Mouse (Mus musculus): Measurements from ENCODE around the gene Map4k1. TPM values are rescaled to one million over a fixed set of nuclear protein-coding genes. Genes with fewer than 3 reads are reported as not detected.

Map4k1 gene
- 4.3 and 4.4 TPM in 2 replicates for polyA plus RNA-seq (2015; fragmentation: Nextera tagmentation; extraction: Ambion mirVana)

DNA sequence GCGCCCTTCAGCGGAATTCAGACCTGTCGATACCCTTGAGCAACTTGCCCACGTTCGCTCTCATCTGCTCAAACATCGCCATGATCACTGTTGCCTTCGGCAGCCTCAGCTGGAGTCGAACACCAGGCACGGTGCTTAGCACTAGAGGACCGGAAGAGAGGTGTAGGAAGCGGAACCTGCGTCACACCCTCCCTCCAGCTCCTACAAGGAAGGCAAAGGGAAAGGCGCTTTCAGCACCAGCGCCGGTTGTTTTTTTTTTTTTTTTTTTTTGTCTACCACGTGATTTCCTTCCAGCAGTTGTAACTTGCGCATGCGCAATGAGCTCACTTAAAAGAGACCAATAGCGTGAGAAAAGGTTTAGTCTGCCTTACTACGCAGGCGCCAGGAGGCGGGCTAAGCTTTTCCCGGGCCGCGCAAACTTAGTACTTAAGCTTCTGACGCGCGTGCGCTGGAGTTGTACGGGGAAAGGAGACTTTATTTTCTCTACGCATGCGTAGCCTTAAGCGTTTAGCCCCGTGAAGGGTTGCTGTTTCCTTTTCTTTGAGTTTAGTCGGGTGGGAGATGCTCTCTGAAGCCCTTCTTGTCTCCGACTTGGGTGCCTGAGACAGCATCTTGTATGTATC, at the start of gene Map4k1, which contains the start of gene Eif3k:
Gene Map4k1 (plus strand): TSS at position 400 of the 623 bp plus-strand sequence.
Gene Eif3k (minus strand): TSS at position 214 of the 623 bp plus-strand sequence.
- no peaks in the 10 kb centered on the region for H3K9me3 ChIP-seq (replicated peaks)
- peak within 1 kb of the TSS; percentile 51 for H3K27ac ChIP-seq
- peak; percentile 97 for ATAC-seq
- H3K4me3 ChIP-seq = peak within 1 kb of the TSS; percentile 78
- H3K27me3 ChIP-seq = no peaks in the 10 kb centered on the region
- peaks cover 28% of the 10 kb centered on the region for H3K36me3 ChIP-seq (ENCODE audit: poor library complexity, severe bottlenecking)
- H3K4me1 ChIP-seq = peaks cover 22% of the 10 kb centered on the region
- WGBS = under 1% methylated on average over 36 of the region's 36 CpGs
- peak within 1 kb of the TSS; percentile 84 for H3K4me2 ChIP-seq
- peak within 1 kb of the TSS; percentile 82 for H3K9ac ChIP-seq

- Histone ChIP-seq H3K27ac (no peak overlapping the region), H3K4me1 (peaks cover 21% of the 10 kb centered on the region; the same call in 1 of the 2 replicates), H3K36me3 (ENCODE audit: poor library complexity, severe bottlenecking) (peaks cover 8% of the 10 kb centered on the region; the same call in 1 of the 2 replicates), H3K27me3 (no peaks in the 10 kb centered on the region), H3K9me3 (replicated peaks) (no peaks in the 10 kb centered on the region), H3K4me2 (no peak overlapping the region), H3K9ac (no peak overlapping the region), H3K4me3 (no peak overlapping the region)
- WGBS = 80% methylated on average over 6 of the region's 6 CpGs
- no peak for ATAC-seq
Observed at GRCm38 (mm10) chr7:28932421-28933041, 49.3 kb upstream of the Map4k1 start.

DNA sequence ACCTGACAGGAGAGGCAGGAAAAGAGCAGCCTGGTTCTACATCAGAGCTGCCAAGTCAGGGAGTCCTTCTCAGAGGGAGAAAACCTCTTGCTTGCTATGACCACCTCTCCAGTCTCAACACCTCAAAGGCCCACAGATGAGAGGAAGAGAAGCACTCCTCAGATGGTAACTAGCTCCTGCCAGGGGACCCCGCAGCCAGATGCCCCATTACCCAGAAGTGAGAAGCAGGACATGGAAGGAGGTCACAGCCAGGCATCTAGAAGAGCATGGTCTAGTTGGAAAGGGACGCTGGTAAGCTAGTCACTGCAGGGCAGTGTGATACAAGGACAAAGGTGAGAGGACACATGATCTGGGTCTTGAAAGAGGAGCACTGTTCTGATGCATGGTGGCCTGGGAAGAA, 48.0 kb upstream of the Map4k1 start:
- H3K4me2 ChIP-seq = no peak overlapping the region
- no peak overlapping the region for H3K9ac ChIP-seq
- H3K36me3 ChIP-seq (ENCODE audit: poor library complexity, severe bottlenecking) = peaks cover 13% of the 10 kb centered on the region; the same call in 1 of the 2 replicates
- WGBS = 93% methylated on average over 2 of the region's 2 CpGs
- H3K9me3 ChIP-seq (replicated peaks) = no peaks in the 10 kb centered on the region
- H3K4me1 ChIP-seq = peaks cover 25% of the 10 kb centered on the region
- H3K27me3 ChIP-seq = no peaks in the 10 kb centered on the region
- no peak overlapping the region for H3K27ac ChIP-seq
- no peak overlapping the region for H3K4me3 ChIP-seq
- no peak for ATAC-seq

GRCm38 (mm10) chr7:28936787-28937186, 45.1 kb upstream of the Map4k1 start:
- Histone ChIP-seq H3K4me2 (no peak overlapping the region), H3K27me3 (no peaks in the 10 kb centered on the region), H3K4me1 (peaks cover 19% of the 10 kb centered on the region), H3K27ac (peak overlapping the region; percentile 23; the same call in 1 of the 2 replicates), H3K9me3 (replicated peaks) (no peaks in the 10 kb centered on the region), H3K4me3 (no peak overlapping the region), H3K9ac (no peak overlapping the region), H3K36me3 (ENCODE audit: poor library complexity, severe bottlenecking) (peaks cover 17% of the 10 kb centered on the region; the same call in 1 of the 2 replicates)
- ATAC-seq = no peak
- 69% methylated on average over 4 of the region's 4 CpGs for WGBS

- H3K27me3 ChIP-seq = no peaks in the 10 kb centered on the region
- ATAC-seq = no peak
- no peaks in the 10 kb centered on the region for H3K9me3 ChIP-seq (replicated peaks)
- peaks cover 19% of the 10 kb centered on the region for H3K4me1 ChIP-seq
- H3K4me2 ChIP-seq = no peak overlapping the region
- no peak overlapping the region for H3K27ac ChIP-seq
- peaks cover 20% of the 10 kb centered on the region; the same call in 1 of the 2 replicates for H3K36me3 ChIP-seq (ENCODE audit: poor library complexity, severe bottlenecking)
- 52% methylated on average over 4 of the region's 4 CpGs for WGBS
- no peak overlapping the region for H3K9ac ChIP-seq
- H3K4me3 ChIP-seq = no peak overlapping the region
Observed at GRCm38 (mm10) chr7:28938654-28939053, 43.2 kb upstream of the Map4k1 start.

GRCm38 (mm10) chr7:28939418-28940183, 42.2 kb upstream of the Map4k1 start:
- Histone ChIP-seq H3K4me1 (peaks cover 23% of the 10 kb centered on the region), H3K9ac (no peak overlapping the region), H3K27me3 (no peaks in the 10 kb centered on the region), H3K9me3 (replicated peaks) (no peaks in the 10 kb centered on the region), H3K36me3 (ENCODE audit: poor library complexity, severe bottlenecking) (peaks cover 21% of the 10 kb centered on the region; the same call in 1 of the 2 replicates), H3K4me3 (no peak overlapping the region), H3K4me2 (no peak overlapping the region), H3K27ac (no peak overlapping the region)
- WGBS = 95% methylated on average over 7 of the region's 7 CpGs
- no peak for ATAC-seq

DNA sequence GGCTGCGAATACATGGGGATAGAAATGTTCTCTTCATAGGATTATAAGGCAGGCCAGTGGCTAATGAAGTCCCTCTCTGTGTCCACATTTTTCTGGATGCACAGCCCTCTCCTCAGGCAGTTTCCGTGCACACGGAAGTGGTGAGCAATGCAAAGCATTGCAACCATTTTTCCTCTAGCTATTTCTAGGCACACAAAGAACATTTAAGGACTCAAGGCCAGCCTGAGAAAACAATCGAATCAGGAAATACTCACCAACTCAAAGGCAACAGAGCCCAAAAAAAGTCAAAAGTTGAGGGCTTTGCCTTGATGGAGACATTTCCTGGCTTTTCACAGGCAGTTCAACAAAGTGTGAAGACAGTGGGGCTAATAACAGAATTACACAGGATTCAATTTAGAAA, 40.7 kb upstream of the Map4k1 start:
- no peak overlapping the region for H3K4me3 ChIP-seq
- peaks cover 38% of the 10 kb centered on the region for H3K4me1 ChIP-seq
- ATAC-seq = no peak
- peaks cover 21% of the 10 kb centered on the region; the same call in 1 of the 2 replicates for H3K36me3 ChIP-seq (ENCODE audit: poor library complexity, severe bottlenecking)
- 86% methylated on average over 4 of the region's 4 CpGs for WGBS
- 0 out of 2 replicates have a peak overlapping the region, but pooled peaks have one; percentile 4 for H3K27ac ChIP-seq
- H3K9me3 ChIP-seq (replicated peaks) = no peaks in the 10 kb centered on the region
- H3K4me2 ChIP-seq = no peak overlapping the region
- H3K9ac ChIP-seq = no peak overlapping the region
- H3K27me3 ChIP-seq = no peaks in the 10 kb centered on the region

DNA sequence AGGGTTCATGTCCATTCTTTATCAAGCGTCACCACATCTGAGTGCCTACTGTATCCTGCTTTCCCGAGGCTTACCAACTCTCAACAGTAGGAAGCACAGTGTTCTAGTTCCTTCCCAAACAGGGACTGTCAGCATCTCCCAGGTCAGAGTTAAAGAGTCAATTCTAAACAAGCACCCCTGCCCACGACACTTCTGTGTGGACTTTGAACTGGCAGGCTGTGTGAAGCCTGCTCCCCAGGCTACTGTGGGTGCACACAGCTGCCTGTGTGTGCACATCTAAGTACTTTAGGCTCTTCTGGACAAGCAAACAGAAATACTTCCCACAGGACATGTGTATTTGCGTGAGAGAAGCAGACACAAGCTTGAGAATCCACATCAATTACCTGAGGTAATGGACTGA, 40.3 kb upstream of the Map4k1 start:
- 85% methylated on average over 4 of the region's 4 CpGs for WGBS
- H3K9ac ChIP-seq = no peak overlapping the region
- H3K4me1 ChIP-seq = peaks cover 39% of the 10 kb centered on the region
- no peak overlapping the region for H3K4me3 ChIP-seq
- no peaks in the 10 kb centered on the region for H3K9me3 ChIP-seq (replicated peaks)
- ATAC-seq = no peak
- H3K27me3 ChIP-seq = no peaks in the 10 kb centered on the region
- peak overlapping the region; percentile 4; the same call in 1 of the 2 replicates for H3K27ac ChIP-seq
- H3K4me2 ChIP-seq = no peak overlapping the region
- H3K36me3 ChIP-seq (ENCODE audit: poor library complexity, severe bottlenecking) = peaks cover 16% of the 10 kb centered on the region; the same call in 1 of the 2 replicates

DNA sequence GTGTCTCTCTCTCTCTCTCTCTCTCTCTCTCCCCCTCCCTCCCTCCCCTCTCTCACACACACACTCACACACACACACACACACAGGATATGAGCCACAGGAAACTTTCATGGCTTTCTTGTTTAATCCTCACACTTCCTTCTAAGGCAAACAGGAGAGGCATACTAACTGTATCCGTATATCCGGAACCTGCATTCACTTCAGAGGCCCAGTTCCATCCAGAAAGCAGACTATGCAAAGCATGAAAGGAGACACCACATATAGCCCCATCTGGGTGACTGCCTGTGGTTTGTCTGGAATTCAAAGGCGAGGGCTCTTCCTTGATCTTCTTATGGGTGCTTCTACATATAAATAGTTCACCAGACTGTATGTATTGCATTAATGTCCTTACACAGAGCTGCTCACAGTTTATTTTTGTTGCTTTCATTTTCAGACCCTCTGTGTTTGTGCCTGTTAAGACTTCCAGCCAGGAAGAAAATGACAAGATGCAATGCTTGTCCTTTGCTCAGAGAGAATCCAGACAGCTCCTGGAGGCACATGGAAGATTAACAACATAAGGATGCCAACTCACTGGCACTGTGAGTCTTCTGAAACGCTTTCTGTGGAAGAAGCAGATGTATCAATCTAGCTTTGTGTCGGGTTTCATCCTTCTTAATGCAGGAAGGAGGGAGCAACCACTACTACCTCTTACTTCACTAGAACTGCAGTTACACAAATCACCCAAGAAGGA, 38.2 kb upstream of the Map4k1 start:
- no peak overlapping the region for H3K4me2 ChIP-seq
- peaks cover 39% of the 10 kb centered on the region for H3K4me1 ChIP-seq
- peaks cover 9% of the 10 kb centered on the region; the same call in 1 of the 2 replicates for H3K36me3 ChIP-seq (ENCODE audit: poor library complexity, severe bottlenecking)
- ATAC-seq = no peak
- no peak overlapping the region for H3K4me3 ChIP-seq
- H3K9me3 ChIP-seq (replicated peaks) = no peaks in the 10 kb centered on the region
- 92% methylated on average over 5 of the region's 5 CpGs for WGBS
- H3K27ac ChIP-seq = no peak overlapping the region
- H3K27me3 ChIP-seq = peaks cover 6% of the 10 kb centered on the region; the same call in 1 of the 2 replicates
- H3K9ac ChIP-seq = no peak overlapping the region

GRCm38 (mm10) chr7:28944756-28945415, 37.0 kb upstream of the Map4k1 start:
- peak; percentile 58; the same call in 1 of the 2 replicates for ATAC-seq
- no peaks in the 10 kb centered on the region for H3K9me3 ChIP-seq (replicated peaks)
- 25% methylated on average over 6 of the region's 6 CpGs for WGBS

More at GRCm38 (mm10) chr7:28944756-28945415, 37.0 kb upstream of the Map4k1 start:
- H3K4me3 ChIP-seq = no peak overlapping the region
- peaks cover 30% of the 10 kb centered on the region for H3K4me1 ChIP-seq
- peaks cover 6% of the 10 kb centered on the region; the same call in 1 of the 2 replicates for H3K27me3 ChIP-seq
- peak overlapping the region; percentile 57 for H3K27ac ChIP-seq
- H3K4me2 ChIP-seq = 0 out of 2 replicates have a peak overlapping the region, but pooled peaks have one; percentile 0
- 0 out of 2 replicates have a peak overlapping the region, but pooled peaks have one; percentile 31 for H3K9ac ChIP-seq
- H3K36me3 ChIP-seq (ENCODE audit: poor library complexity, severe bottlenecking) = peaks cover 9% of the 10 kb centered on the region; the same call in 1 of the 2 replicates
